Mouse (Mus musculus): ENCODE results near the gene Drc1. TPM values are rescaled to one million over a fixed set of nuclear protein-coding genes. Genes with fewer than 3 reads are reported as not detected.

The Drc1 gene
- total RNA-seq, 2 experiments from 2014 or later: 0.49 TPM; not detected in 1

DNA sequence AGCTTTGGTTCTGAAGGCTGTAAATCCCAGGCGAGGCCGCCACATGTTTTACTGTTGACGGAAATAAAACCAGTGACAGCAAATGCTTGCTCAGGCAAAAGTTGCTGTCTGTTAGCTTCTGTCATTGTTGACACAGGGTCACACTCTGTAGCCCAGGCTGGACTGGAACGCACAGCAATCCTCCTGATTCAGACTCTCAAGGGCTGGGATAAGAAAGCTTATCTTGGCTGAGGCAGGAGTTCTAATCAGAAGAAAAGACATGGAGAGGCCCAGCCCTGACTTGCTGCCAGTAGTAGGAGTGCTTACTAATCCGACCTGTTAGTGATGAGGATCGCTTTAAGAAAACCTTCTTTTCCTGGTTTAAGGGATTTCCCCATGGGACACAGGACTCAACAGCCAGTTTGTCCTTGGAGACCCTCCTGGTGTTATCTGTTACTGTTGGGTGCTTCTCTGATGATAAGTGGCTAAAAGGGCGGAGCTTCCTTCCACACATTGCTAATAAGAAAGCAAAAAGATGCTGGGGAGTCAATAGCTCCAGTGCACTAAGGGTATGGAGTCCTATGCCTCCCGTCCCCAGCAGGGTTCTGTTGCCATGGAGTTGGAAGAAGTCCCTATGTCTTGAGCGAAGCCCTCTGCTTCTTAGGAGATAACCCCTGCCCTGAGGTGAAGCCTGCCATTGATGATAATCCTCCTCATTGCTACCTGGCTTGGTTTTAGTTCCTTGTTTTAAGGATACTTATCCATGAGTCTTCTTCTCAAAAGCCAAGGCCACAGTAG, 6.1 kb downstream of the Drc1 start:
- DNase-seq: no peak

DNA sequence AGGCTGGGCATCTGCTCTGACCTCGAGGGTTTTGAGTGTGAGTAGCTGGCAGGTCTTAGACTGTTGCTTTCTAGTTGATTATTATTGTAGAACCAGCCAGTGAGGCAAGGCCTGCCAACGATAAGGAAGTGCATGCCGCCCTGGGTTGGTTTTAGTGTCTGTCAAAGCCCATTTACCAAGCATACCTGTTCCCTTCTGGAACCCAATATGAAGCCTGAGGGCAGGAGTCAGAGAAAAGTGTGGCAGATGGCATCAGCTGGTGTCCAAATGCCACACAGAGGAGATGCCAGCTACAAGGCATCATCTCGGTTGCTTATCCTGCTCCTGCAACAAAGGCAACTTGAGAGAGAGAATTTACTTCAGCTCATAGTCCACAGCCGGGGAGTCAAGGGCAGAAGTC, 59.6 kb downstream of the Drc1 start:
- DNase-seq: no peak

DNA sequence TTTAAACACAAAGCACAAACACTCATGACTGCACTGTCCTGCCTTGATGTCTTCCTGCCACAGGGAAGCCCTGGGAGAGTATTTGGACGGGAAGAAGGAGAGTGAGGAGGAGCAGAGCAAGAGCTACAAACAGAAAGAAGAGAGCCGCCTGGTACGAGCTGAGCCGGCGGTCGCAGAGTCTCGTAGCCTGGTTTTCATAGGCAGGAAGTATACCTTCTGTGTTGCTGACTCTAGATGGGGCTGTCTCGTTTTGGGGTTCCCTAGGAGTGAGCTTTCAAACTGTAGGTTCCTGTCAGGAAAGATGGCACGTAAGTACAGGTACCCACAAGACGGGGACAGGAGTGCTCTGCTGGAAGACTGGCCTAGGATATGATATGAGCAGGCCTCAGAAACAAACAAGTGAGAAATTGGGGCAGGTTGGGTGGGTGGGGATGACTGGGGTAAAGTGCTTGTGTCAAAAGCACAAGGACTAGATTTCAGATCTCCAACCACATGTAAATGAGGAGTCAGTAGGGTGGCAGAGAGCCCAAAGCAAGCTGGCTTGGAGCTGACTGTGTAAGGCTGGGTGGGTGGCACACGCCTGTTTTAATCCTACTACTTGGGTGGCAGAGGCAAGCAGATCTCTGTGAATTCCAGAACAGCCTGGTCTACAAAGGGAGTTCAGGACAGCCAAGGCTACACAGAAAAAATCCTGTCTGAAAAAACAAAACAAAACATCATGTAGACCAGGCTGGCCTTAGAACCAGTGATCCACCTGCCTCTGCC, 60.6 kb downstream of the Drc1 start:
- no peak for DNase-seq

DNA sequence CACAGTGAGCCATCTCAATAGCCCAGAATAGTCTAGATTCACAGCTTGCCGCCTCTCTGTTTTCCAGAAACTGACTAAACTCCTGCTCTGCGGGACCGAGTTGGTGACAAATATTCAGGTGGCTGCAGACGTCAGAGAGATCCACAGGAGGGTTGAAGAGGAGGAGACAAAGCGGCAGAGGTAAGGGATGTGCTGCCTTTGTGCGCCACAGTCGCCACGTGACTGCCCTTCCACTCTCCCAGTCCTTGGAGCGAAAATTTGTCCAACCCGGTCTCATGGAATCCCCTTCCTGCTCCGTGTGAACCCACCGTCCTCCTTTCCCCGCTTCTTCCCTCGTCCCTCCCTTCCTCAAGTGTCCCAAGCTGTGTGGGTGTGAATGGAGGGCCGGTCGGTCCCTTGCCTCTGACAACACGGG, 61.4 kb downstream of the Drc1 start:
- DNase-seq: no peak

GRCm38 (mm10) chr5:30343107-30343506, 61.9 kb downstream of the Drc1 start:
- DNase-seq: peak; percentile 44 to 80

- no peak for DNase-seq
Measured at GRCm38 (mm10) chr5:30343886-30344285, 62.7 kb downstream of the Drc1 start.

- no peak for DNase-seq
Measured at GRCm38 (mm10) chr5:30353605-30354004, 72.4 kb downstream of the Drc1 start.

- no peak for DNase-seq
Measured at GRCm38 (mm10) chr5:30355114-30355513, 73.9 kb downstream of the Drc1 start.

- no peak for DNase-seq
Measured at GRCm38 (mm10) chr5:30355559-30356159, 74.5 kb downstream of the Drc1 start.

DNA sequence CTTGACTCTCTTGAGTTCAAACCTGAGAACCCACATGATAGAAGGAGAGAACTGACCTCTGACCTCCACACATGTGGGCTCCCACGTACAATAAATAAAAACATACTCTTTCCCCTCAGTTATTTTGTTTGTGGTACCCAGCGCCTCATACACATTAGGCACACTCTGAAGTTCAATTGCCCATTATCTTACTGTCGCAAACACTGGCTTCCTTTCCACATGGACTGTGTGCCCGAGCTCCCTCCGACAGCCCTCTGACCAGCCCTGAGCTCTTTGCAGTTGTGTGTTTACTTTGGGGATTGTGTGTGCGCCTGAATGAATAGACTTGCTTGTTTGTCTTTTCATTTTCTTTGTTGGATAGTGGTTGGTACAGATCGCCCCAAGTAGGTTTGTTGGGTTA, 75.5 kb downstream of the Drc1 start:
- DNase-seq: no peak

GRCm38 (mm10) chr5:30358436-30359099, 77.4 kb downstream of the Drc1 start:
- DNase-seq: peak in 1 of 2 experiments; percentile 9

DNA sequence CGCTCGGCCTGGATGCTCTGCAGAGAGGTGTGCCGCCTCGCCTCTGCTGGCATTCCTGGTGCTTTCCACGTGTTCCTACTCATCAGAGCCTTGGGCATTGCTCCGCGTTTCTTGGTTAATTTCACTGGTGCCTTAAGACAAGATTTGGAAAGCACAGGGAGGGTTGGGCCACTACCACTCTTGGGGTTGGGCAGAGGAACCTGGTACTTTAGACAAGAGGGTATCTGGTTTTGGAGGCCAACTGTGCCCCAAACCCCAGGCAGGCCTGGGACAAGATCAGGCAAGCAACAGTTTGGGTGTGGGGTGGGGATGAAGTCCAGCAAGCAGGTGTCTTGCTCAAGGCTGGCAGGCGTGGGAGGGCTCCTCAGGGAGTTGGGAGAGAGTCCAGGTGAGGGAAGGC, 86.2 kb downstream of the Drc1 start:
- no peak for DNase-seq

- DNase-seq: peak; percentile 28 to 67
Measured at GRCm38 (mm10) chr5:30369426-30369825, 88.2 kb downstream of the Drc1 start.

- no peak for DNase-seq
Measured at GRCm38 (mm10) chr5:30382876-30383275, 101.7 kb downstream of the Drc1 start.

- no peak for DNase-seq
Measured at GRCm38 (mm10) chr5:30387726-30388125, 106.5 kb downstream of the Drc1 start.

GRCm38 (mm10) chr5:30389836-30390235, 108.6 kb downstream of the Drc1 start:
- no peak for DNase-seq

DNA sequence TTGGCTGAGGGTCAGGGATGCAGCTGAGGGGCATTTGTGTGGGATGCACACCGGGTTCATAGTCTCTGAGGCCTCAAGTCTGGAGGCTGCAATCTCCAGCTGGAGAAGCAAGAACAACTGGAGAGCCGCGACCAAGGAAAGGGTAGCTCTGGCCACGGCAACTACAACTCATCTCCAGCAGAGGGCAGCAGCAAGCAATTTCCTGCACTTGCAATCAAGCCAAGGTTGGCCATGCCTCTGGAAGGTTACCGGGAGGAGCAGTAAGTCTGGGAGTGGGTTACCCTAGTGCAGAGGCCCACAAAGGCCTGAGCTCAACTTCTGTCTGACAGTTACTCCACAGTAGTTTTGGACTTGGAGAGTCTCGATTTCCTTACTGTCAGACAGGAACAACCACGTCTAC, 110.3 kb downstream of the Drc1 start:
- peak; percentile 40 to 83 for DNase-seq

- DNase-seq: no peak
Measured at GRCm38 (mm10) chr5:30400521-30400920, 119.3 kb downstream of the Drc1 start.

DNA sequence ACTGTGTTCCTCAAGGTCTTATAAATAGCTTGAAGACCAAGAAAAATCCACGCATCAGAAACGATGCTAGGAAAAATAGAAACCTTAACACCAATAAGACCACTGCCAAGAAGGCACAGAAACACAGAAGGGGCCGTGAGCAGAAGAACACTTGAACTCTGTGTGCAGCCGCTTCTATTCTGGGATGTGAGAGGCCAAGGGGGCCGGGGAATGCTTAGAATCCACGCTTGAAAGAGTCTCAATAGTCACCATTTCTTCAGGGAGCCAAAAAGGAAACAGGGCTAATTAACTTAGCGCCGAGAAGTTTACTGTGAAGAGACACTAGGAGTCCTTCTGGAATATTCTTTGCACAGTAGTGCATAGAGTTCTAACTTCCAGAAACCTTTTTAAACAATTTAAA, 120.0 kb downstream of the Drc1 start:
- DNase-seq: no peak

- no peak for DNase-seq
Measured at GRCm38 (mm10) chr5:30406876-30407275, 125.7 kb downstream of the Drc1 start.

GRCm38 (mm10) chr5:30411524-30411923, 130.3 kb downstream of the Drc1 start:
- DNase-seq: no peak

DNA sequence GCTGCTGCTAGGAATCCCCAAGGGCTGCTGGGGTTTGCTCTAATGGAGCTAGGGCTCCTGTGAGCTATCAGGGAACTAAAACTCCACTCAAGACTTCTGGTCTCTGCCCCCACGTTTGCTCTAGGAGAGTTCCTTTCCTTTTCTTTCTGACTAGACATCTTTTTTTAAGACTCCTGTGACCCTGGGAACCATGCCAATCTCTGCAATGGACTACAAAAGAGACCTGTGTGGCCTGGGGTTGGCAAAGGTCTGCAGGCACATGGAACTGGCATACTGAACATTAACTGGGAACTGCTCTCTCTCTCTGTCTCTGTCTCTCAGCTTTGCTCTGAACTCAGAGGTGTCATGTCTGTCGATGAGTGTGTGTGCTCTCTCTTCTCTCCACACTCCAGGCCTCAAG, 134.2 kb downstream of the Drc1 start:
- DNase-seq: no peak

DNA sequence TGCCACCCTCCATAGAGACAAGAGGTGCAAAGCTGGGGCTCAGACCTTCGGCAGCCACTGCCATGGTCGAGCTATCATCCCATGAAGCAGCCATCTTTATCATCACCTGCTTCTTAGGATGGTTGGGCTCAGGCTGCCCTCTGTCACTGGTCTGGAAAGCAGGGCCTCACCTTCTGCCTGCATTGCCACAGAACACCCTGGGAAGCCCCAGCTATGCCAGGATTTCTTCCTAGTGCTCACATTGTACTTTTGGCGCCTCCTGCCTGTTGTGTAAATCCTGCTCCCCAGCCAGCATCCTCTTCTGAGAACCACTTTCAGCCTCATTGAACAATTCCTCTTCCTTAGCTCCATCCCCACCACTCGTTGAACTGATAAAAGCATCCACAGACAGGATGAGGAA, 134.7 kb downstream of the Drc1 start:
- no peak for DNase-seq

All from heart, adult 18-20 months (tissue).